Mouse (Mus musculus): ENCODE results near the gene Psph. TPM values are rescaled to one million over a fixed set of nuclear protein-coding genes. Genes with fewer than 3 reads are reported as not detected.
"Not testable (repeated sequence)": the region's sequence is repeated elsewhere in the genome, so short reads cannot be mapped to it uniquely, and the experiment has no call there.

Gene Psph
- polyA plus RNA-seq, 1 experiment from 2014 or later: 46.6 TPM

DNA sequence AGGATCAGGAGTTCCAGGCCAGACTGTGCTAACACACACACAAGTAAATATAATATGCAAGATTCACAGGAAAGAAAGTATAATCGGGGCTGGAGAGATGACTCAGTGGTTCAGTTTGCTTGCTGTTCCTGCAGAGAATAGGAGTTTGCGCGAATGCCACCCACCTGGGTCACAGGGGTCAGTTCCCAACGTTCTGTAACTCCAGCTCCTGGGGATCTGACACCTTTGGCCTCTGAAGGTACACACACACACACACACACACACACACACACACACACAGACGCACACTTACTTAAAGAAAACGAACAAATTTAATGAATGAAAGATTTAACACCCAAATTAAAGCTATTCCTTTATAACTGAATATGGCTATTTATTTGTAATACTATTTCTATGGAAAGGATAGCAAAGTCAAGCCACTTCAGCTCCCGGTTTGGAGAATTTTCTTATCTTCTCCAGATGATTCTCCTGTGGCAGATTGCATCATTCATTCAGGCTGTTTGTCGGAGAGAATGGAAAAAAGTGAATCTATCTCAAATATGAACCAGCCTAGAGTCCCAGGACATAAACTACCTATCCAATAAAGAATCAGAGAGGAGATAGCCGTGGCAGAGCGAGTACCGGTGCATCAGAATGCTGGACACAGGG lies 8.8 kb downstream of the Psph start:
- H3K27me3 ChIP-seq (ENCODE audit: control insufficient read depth, insufficient read depth, low read length): no peaks in the 10 kb centered on the region
- no peaks in the 10 kb centered on the region for H3K36me3 ChIP-seq (ENCODE audit: control insufficient read depth, insufficient read depth, low read length)
- H3K4me3 ChIP-seq (replicated peaks; ENCODE audit: low read length): peak overlapping the region; percentile 63
- 0 out of 2 replicates have a peak, but pooled peaks cover 3% of the 10 kb centered on the region for H3K4me1 ChIP-seq (ENCODE audit: control insufficient read depth, insufficient read depth, low read length)
- H3K9ac ChIP-seq (ENCODE audit: low read length): peak overlapping the region; percentile 76
- no peaks in the 10 kb centered on the region for H3K9me3 ChIP-seq (replicated peaks; ENCODE audit: control insufficient read depth, low read length)
- H3K4me2 ChIP-seq (ENCODE audit: low read depth, low read length): peak overlapping the region; percentile 91
- H3K27ac ChIP-seq (ENCODE audit: low read length): no peak overlapping the region
- no peak for ATAC-seq (ENCODE audit: insufficient read depth, low FRiP score)
- WGBS: 33% methylated on average over 11 of the region's 11 CpGs

GRCm38 (mm10) chr5:129774661-129775060 lies 12.6 kb downstream of the Psph start:
- no peak overlapping the region for H3K27ac ChIP-seq (ENCODE audit: low read length)
- 0 out of 2 replicates have a peak, but pooled peaks cover 3% of the 10 kb centered on the region for H3K4me1 ChIP-seq (ENCODE audit: control insufficient read depth, insufficient read depth, low read length)
- WGBS: 85% methylated on average over 3 of the region's 3 CpGs
- H3K27me3 ChIP-seq (ENCODE audit: control insufficient read depth, insufficient read depth, low read length): no peaks in the 10 kb centered on the region
- H3K4me3 ChIP-seq (replicated peaks; ENCODE audit: low read length): no peak overlapping the region
- no peak overlapping the region for H3K4me2 ChIP-seq (ENCODE audit: low read depth, low read length)
- no peak for ATAC-seq (ENCODE audit: insufficient read depth, low FRiP score)
- H3K36me3 ChIP-seq (ENCODE audit: control insufficient read depth, insufficient read depth, low read length): no peaks in the 10 kb centered on the region
- H3K9ac ChIP-seq (ENCODE audit: low read length): no peak overlapping the region
- H3K9me3 ChIP-seq (replicated peaks; ENCODE audit: control insufficient read depth, low read length): no peaks in the 10 kb centered on the region

DNA sequence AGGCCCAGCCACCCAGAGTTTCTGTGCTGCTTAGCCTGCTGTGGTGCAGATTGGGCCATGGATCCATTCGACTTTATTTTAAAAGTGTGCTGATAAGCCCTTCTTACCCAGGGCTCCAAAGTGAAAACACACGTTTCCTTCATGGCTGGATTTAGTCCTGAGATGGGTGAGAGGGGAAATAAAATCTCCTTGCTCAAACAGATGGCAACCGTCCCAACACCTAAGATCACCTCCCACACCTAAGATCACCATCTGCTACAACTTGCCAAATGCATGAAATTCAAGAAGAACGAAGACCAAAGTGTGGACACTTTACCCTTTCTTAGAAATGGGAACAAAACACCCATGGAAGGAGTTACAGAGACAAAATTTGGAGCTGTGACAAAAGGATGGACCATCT lies 13.9 kb downstream of the Psph start:
- not testable (repeated sequence) for H3K9ac ChIP-seq (ENCODE audit: low read length); H3K27ac ChIP-seq (ENCODE audit: low read length); H3K36me3 ChIP-seq (ENCODE audit: control insufficient read depth, insufficient read depth, low read length); H3K4me3 ChIP-seq (replicated peaks; ENCODE audit: low read length); H3K9me3 ChIP-seq (replicated peaks; ENCODE audit: control insufficient read depth, low read length); ATAC-seq (ENCODE audit: insufficient read depth, low FRiP score); H3K27me3 ChIP-seq (ENCODE audit: control insufficient read depth, insufficient read depth, low read length); H3K4me1 ChIP-seq (ENCODE audit: control insufficient read depth, insufficient read depth, low read length); H3K4me2 ChIP-seq (ENCODE audit: low read depth, low read length)
- 66% methylated on average over 4 of the region's 4 CpGs for WGBS

- WGBS: 83% methylated on average over 10 of the region's 10 CpGs
- Histone ChIP-seq H3K4me1 (ENCODE audit: control insufficient read depth, insufficient read depth, low read length) (no peaks in the 10 kb centered on the region), H3K36me3 (ENCODE audit: control insufficient read depth, insufficient read depth, low read length) (no peaks in the 10 kb centered on the region), H3K27me3 (ENCODE audit: control insufficient read depth, insufficient read depth, low read length) (no peaks in the 10 kb centered on the region), H3K4me3 (replicated peaks; ENCODE audit: low read length) (no peak overlapping the region), H3K9ac (ENCODE audit: low read length) (no peak overlapping the region), H3K9me3 (replicated peaks; ENCODE audit: control insufficient read depth, low read length) (no peaks in the 10 kb centered on the region), H3K4me2 (ENCODE audit: low read depth, low read length) (no peak overlapping the region), H3K27ac (ENCODE audit: low read length) (no peak overlapping the region)
- no peak for ATAC-seq (ENCODE audit: insufficient read depth, low FRiP score)
Measured at GRCm38 (mm10) chr5:129772433-129772832, 14.8 kb downstream of the Psph start.

DNA sequence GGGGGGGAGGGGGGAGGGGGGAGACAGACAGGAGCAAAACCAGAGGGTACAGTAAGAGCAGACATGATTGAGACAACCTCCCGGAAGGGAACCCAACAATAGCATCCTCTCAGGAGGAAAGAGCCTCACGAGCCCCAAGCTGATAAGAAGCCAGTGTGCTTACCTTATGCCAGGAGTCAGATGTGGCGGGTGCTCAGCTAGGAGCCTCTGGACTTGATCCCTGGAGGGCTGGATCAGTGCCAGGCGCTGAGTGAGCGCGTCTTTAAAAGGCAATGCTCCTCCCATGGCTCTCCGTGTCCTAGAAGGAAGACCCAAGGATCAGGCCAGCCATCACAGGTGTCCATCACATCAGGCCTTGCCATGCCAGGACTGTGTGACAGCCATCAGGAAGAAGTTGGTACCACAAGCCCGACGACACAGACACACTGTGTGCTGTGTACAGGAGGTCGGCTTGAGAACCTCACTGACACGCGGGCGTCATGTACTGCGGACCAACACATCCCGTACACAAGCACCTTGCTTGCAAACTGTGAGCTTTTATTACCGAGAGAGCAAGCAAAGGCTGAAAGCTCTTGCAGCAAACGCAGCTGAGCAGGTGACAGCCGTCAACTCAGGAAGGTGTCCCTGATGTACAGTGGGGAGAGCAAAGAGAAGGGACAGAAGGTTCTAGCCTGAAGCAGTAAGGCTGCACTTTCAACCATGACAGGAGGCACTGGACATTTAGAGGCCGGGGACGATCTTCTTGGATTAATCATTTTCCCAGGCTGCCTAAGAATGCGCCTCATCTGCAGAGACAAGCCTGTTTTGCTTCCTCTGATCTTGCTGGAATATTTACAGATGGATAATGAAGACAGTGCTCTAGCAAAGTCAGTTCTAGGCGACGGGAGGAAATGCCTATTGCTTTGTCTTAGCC lies 16.6 kb downstream of the Psph start:
- Histone ChIP-seq H3K4me1 (ENCODE audit: control insufficient read depth, insufficient read depth, low read length) (no peaks in the 10 kb centered on the region), H3K36me3 (ENCODE audit: control insufficient read depth, insufficient read depth, low read length) (no peaks in the 10 kb centered on the region), H3K9me3 (replicated peaks; ENCODE audit: control insufficient read depth, low read length) (no peaks in the 10 kb centered on the region), H3K27ac (ENCODE audit: low read length) (no peak overlapping the region), H3K4me3 (replicated peaks; ENCODE audit: low read length) (no peak overlapping the region), H3K9ac (ENCODE audit: low read length) (no peak overlapping the region), H3K27me3 (ENCODE audit: control insufficient read depth, insufficient read depth, low read length) (no peaks in the 10 kb centered on the region), H3K4me2 (ENCODE audit: low read depth, low read length) (no peak overlapping the region)
- 77% methylated on average over 23 of the region's 23 CpGs for WGBS
- no peak for ATAC-seq (ENCODE audit: insufficient read depth, low FRiP score)

DNA sequence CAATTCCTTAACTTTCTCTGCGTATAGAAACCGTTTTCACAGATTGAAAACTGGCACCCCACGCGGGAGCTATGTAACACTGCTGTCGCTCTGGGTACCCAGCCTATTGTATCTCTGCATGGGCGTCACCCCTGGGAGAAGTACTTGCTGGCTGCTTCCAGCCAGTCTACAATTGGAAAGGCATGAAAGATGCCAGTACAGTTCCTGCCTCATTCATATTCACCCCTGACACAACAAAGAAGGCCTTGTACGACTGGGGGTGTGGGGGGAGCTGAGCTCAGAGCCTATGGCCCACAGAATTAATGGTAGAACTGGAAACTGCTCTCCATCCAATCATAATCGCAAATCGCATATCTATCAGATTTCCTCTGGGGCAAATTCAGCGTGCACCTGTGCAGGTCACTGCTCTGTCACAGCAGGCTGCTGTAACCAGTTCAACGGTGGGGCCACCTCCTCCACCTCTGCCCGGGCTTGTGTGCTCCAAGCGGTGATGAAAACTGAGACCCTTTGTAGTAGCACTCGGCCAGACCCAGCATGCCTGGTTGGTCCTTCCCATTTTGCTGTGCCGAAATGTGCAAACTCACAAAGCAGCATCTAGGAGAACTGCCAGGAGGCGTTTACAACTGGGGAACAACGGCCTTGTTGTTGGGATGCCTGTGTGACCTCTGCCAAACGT lies 25.2 kb downstream of the Psph start:
- H3K4me2 ChIP-seq (ENCODE audit: low read depth, low read length): no peak overlapping the region
- 65% methylated on average over 18 of the region's 18 CpGs for WGBS
- no peaks in the 10 kb centered on the region for H3K9me3 ChIP-seq (replicated peaks; ENCODE audit: control insufficient read depth, low read length)
- peak overlapping the region; percentile 59 for H3K27ac ChIP-seq (ENCODE audit: low read length)
- ATAC-seq (ENCODE audit: insufficient read depth, low FRiP score): peak; percentile 83; the same call in 1 of the 2 replicates
- H3K4me3 ChIP-seq (replicated peaks; ENCODE audit: low read length): no peak overlapping the region
- peaks cover 4% of the 10 kb centered on the region; the same call in 1 of the 2 replicates for H3K36me3 ChIP-seq (ENCODE audit: control insufficient read depth, insufficient read depth, low read length)
- H3K4me1 ChIP-seq (ENCODE audit: control insufficient read depth, insufficient read depth, low read length): no peaks in the 10 kb centered on the region
- no peak overlapping the region for H3K9ac ChIP-seq (ENCODE audit: low read length)
- H3K27me3 ChIP-seq (ENCODE audit: control insufficient read depth, insufficient read depth, low read length): no peaks in the 10 kb centered on the region

DNA sequence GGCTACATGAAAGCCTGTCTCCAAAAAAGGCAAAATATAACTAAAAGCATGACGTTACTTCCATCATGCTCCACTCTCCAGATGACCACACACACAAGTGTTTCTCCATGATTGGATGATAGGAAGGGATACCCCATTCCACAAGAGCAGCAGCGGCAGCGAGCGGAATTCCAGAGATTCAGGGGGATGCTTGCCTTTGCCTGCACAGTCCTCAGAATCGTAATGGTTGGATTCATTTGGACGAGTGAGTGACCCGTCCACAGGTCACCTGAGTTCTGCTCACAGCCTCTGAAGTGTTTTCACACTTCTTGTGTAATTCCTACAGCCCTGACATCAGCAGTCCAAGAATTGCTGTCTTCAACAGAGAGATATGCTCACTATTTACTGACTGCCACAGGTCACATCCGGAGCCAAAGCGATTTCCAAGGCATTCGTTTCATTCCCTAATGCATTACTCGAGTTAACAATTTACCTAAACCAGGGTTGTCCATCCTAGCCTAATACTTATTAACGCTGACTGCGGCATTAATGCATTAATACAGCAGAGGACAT lies 27.2 kb downstream of the Psph start:
- no peak overlapping the region for H3K9ac ChIP-seq (ENCODE audit: low read length)
- no peak for ATAC-seq (ENCODE audit: insufficient read depth, low FRiP score)
- H3K4me2 ChIP-seq (ENCODE audit: low read depth, low read length): no peak overlapping the region
- H3K27me3 ChIP-seq (ENCODE audit: control insufficient read depth, insufficient read depth, low read length): no peaks in the 10 kb centered on the region
- H3K27ac ChIP-seq (ENCODE audit: low read length): no peak overlapping the region
- peaks cover 6% of the 10 kb centered on the region for H3K36me3 ChIP-seq (ENCODE audit: control insufficient read depth, insufficient read depth, low read length)
- H3K9me3 ChIP-seq (replicated peaks; ENCODE audit: control insufficient read depth, low read length): no peaks in the 10 kb centered on the region
- H3K4me1 ChIP-seq (ENCODE audit: control insufficient read depth, insufficient read depth, low read length): no peaks in the 10 kb centered on the region
- H3K4me3 ChIP-seq (replicated peaks; ENCODE audit: low read length): no peak overlapping the region
- WGBS: 81% methylated on average over 13 of the region's 13 CpGs

DNA sequence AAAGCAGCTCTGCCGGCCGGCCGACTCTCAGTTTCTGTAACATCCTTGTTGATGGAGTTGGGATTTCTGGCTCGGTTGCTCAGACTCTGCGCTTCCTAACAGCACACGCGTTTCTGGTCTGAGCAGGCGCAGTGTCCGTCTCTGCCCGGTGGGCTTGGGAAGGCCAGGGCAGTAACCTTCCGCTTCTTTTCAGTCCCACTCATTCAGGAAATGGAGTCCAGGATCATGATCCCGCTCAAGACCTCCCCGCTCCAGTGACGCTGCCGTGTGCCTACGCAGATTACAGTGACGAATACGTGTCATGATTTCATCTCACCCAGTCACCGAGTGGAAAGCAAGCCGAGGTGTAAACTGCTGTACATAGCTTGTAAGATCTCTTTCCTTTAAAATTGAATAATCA lies 30.4 kb downstream of the Psph start:
- Histone ChIP-seq H3K4me3 (replicated peaks; ENCODE audit: low read length) (no peak overlapping the region), H3K4me2 (ENCODE audit: low read depth, low read length) (no peak overlapping the region), H3K27ac (ENCODE audit: low read length) (no peak overlapping the region), H3K4me1 (ENCODE audit: control insufficient read depth, insufficient read depth, low read length) (no peaks in the 10 kb centered on the region), H3K9me3 (replicated peaks; ENCODE audit: control insufficient read depth, low read length) (no peaks in the 10 kb centered on the region), H3K27me3 (ENCODE audit: control insufficient read depth, insufficient read depth, low read length) (no peaks in the 10 kb centered on the region), H3K36me3 (ENCODE audit: control insufficient read depth, insufficient read depth, low read length) (peaks cover 6% of the 10 kb centered on the region), H3K9ac (ENCODE audit: low read length) (no peak overlapping the region)
- WGBS: 91% methylated on average over 20 of the region's 20 CpGs
- ATAC-seq (ENCODE audit: insufficient read depth, low FRiP score): no peak
